Mouse (Mus musculus) stomach, embryonic 15.5 days (tissue): ENCODE results near the gene Lrp10. TPM values are rescaled to one million over a fixed set of nuclear protein-coding genes. Genes with fewer than 3 reads are reported as not detected.

Experiments
- ATAC-seq: fragments of 200-750 bp; cut with Nextera tagmentation; 2 replicates; pipeline ENCODE4 v1.8.0; 2017; ENCODE audit warnings: low read depth, moderate number of reproducible peaks, moderate TSS enrichment; ENCODE audit not compliant: insufficient read depth, low FRiP score
- H3K27ac ChIP-seq: fragments of 300-500 bp; sonication (generic); 2 replicates; pipeline ENCODE4 v1.5.1; 2015; ENCODE audit warnings: mild to moderate bottlenecking, inconsistent platforms
- H3K27me3 ChIP-seq: fragments of 300-500 bp; sonication (generic); replicated peaks from 2 replicates; pipeline ENCODE4 v1.6.1; 2015; ENCODE audit warnings: inconsistent platforms
- H3K36me3 ChIP-seq: fragments of 300-500 bp; sonication (generic); 2 replicates; pipeline ENCODE4 v1.6.1; 2015; ENCODE audit warnings: inconsistent platforms
- H3K4me1 ChIP-seq: fragments of 300-500 bp; sonication (generic); 2 replicates; pipeline ENCODE4 v1.6.1; 2015; ENCODE audit warnings: inconsistent platforms
- H3K4me2 ChIP-seq: fragments of 300-500 bp; sonication (generic); 2 replicates; pipeline ENCODE4 v1.6.1; 2015; ENCODE audit warnings: mild to moderate bottlenecking, inconsistent platforms
- H3K4me3 ChIP-seq: fragments of 300-500 bp; sonication (generic); replicated peaks from 2 replicates; pipeline ENCODE4 v1.5.1; 2015; ENCODE audit warnings: inconsistent platforms
- H3K9ac ChIP-seq: fragments of 300-500 bp; sonication (generic); 2 replicates; pipeline ENCODE4 v1.6.1; 2015; ENCODE audit warnings: inconsistent platforms
- H3K9me3 ChIP-seq: fragments of 300-500 bp; sonication (generic); 2 replicates; pipeline ENCODE4 v1.6.1; 2016; ENCODE audit warnings: inconsistent platforms
- WGBS: fragments of 180-500 bp; shearing (Covaris S2); methylation state at CpG from one replicate; pipeline ENCODE4 v1.1.7; 2015; 5-methylcytosine and 5-hydroxymethylcytosine counted together
- polyA plus RNA-seq: library from polyadenylated mRNA; unstranded; fragments of >200 nt; fragmentation: Nextera tagmentation; extraction: Ambion mirVana; gene quantifications from 2 replicates; pipeline ENCODE4 v1.2.1, GENCODE M21; 2015

Gene Lrp10
- polyA plus RNA-seq, 1 experiment from 2014 or later: 49.6 TPM

GRCm38 (mm10) chr14:54481402-54481801, 17.5 kb downstream of the Lrp10 start:
- H3K27me3 ChIP-seq: peaks cover 30% of the 10 kb centered on the region; the same call in 1 of the 2 replicates
- no peak overlapping the region for H3K9ac ChIP-seq
- 75% methylated on average over 8 of the region's 8 CpGs for WGBS
- peaks cover 13% of the 10 kb centered on the region; the same call in 1 of the 2 replicates for H3K4me1 ChIP-seq
- H3K27ac ChIP-seq: no peak overlapping the region
- no peaks in the 10 kb centered on the region for H3K9me3 ChIP-seq
- H3K4me3 ChIP-seq: no peak overlapping the region
- no peak overlapping the region for H3K4me2 ChIP-seq
- no peak for ATAC-seq
- no peaks in the 10 kb centered on the region for H3K36me3 ChIP-seq

DNA sequence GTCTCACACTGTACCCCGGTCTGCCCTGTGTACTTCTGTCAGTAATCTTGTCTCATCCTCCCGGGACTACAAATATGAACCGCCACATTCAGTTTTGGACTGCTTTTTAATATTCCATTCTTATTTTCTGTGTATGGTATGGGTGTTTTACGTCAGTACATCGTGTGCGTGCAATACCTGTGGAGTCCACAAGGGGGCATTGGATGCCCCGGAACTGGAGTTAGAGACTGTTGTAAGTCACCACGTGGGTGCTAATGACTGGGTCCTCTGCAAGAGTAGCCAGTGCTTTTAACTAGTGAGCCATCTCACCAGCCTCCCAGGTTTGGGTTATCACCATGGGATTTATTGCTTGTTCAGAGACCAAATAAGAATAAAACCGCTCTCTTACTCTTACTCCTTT, 18.6 kb downstream of the Lrp10 start:
- H3K36me3 ChIP-seq: no peaks in the 10 kb centered on the region
- H3K9ac ChIP-seq: no peak overlapping the region
- H3K4me1 ChIP-seq: 0 out of 2 replicates have a peak, but pooled peaks cover 6% of the 10 kb centered on the region
- ATAC-seq: no peak
- WGBS: 46% methylated on average over 9 of the region's 9 CpGs
- no peak overlapping the region for H3K4me2 ChIP-seq
- H3K27me3 ChIP-seq: peaks cover 28% of the 10 kb centered on the region; the same call in 1 of the 2 replicates
- no peak overlapping the region for H3K27ac ChIP-seq
- H3K4me3 ChIP-seq: no peak overlapping the region
- no peaks in the 10 kb centered on the region for H3K9me3 ChIP-seq

- Histone ChIP-seq H3K4me3 (no peak overlapping the region), H3K9ac (no peak overlapping the region), H3K9me3 (no peaks in the 10 kb centered on the region), H3K27me3 (peaks cover 7% of the 10 kb centered on the region; the same call in 1 of the 2 replicates), H3K27ac (no peak overlapping the region), H3K4me1 (no peaks in the 10 kb centered on the region), H3K36me3 (no peaks in the 10 kb centered on the region), H3K4me2 (no peak overlapping the region)
- no peak for ATAC-seq
- 83% methylated on average over 7 of the region's 7 CpGs for WGBS
Observed at GRCm38 (mm10) chr14:54485899-54486298, 22.0 kb downstream of the Lrp10 start.

DNA sequence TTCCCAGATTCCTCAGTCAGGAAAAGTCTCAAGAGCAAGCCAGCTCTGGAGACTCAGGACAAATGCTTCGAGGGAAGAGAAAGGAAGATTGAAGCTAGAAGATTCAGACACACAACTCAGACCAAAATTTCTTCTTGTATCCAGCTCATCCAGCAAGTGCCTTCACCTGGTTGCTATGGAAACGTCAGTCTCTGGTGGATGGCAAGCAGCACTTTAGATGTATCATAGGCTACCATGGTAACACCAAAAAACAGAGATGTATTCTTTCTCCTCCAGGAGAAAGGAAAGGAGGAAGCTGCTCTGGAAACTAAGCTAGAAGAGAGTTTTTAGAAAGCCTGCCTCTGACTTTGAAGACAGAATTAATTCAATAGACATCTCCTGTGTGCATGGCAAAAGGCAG, 23.8 kb downstream of the Lrp10 start:
- Histone ChIP-seq H3K9ac (no peak overlapping the region), H3K36me3 (no peaks in the 10 kb centered on the region), H3K9me3 (no peaks in the 10 kb centered on the region), H3K27ac (no peak overlapping the region), H3K4me2 (no peak overlapping the region), H3K27me3 (no peaks in the 10 kb centered on the region), H3K4me3 (no peak overlapping the region), H3K4me1 (no peaks in the 10 kb centered on the region)
- 64% methylated on average over 2 of the region's 2 CpGs for WGBS
- no peak for ATAC-seq

DNA sequence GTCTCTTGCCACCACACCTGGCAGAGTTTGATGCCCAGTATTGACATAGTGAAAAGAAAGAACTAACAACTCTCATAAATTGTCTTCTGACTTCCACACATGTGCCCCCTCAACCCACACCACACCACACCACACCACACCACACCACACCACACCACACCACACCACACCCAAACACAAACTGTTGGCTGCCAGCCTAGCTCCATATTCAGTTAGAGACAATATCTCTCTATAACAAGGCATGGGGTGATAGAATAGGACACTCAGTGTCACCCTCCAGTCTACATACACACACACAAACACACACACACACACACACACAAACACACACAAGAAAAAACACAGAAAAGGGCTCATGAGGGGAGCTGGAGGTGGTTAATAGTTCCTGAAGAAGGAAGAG, 24.4 kb downstream of the Lrp10 start:
- Histone ChIP-seq H3K4me1 (no peaks in the 10 kb centered on the region), H3K4me3 (no peak overlapping the region), H3K9me3 (no peaks in the 10 kb centered on the region), H3K27me3 (no peaks in the 10 kb centered on the region), H3K9ac (no peak overlapping the region), H3K36me3 (no peaks in the 10 kb centered on the region), H3K4me2 (no peak overlapping the region), H3K27ac (no peak overlapping the region)
- no peak for ATAC-seq

DNA sequence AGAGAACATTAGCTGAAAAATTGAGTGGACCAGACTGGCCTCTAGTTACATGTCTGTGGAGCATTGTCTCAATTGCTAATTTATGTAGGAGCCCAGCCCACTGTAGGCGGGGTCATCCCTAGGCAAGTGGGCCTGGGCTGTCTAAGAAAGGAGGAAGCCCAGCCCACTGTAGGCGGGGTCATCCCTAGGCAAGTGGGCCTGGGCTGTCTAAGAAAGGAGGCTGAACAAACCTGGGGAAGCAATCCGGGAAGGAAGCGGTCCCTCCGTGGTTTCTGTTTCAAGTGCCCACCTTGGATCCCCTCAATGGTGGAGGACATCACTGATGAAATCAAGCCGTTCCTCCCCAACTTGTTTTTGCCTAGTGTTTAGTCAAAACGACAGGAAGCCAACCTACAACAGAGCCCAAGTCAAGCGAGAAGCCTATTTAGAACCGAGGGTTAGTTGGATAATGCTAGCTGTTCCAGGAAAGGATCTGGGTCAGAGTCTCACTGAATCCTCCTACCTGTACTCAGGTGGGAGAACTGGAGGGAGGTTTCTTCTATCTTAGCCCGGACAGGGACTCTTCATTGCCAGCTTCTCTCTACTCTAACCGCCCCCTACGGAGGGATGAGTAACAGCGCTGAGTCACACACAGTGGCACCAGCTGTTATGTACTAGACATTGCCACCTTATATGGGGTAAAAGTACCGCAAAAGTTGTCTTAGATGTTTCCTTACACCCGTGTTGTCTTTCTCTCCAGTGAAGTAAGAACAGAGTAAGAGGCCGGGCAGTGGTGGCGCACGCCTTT, 28.6 kb downstream of the Lrp10 start:
- ATAC-seq: no peak; the same call in 1 of the 2 replicates

GRCm38 (mm10) chr14:54493236-54493635, 29.3 kb downstream of the Lrp10 start:
- WGBS: 88% methylated on average over 5 of the region's 5 CpGs
- no peak overlapping the region for H3K27ac ChIP-seq
- ATAC-seq: no peak
- no peaks in the 10 kb centered on the region for H3K9me3 ChIP-seq
- H3K9ac ChIP-seq: no peak overlapping the region
- no peaks in the 10 kb centered on the region for H3K27me3 ChIP-seq
- H3K4me1 ChIP-seq: no peaks in the 10 kb centered on the region
- no peak overlapping the region for H3K4me3 ChIP-seq
- no peak overlapping the region for H3K4me2 ChIP-seq
- H3K36me3 ChIP-seq: no peaks in the 10 kb centered on the region

More for the DNA sequence above, 28.6 kb downstream of the Lrp10 start:
- Histone ChIP-seq H3K4me1 (no peaks in the 10 kb centered on the region), H3K9ac (no peak overlapping the region), H3K4me2 (no peak overlapping the region), H3K27ac (no peak overlapping the region), H3K4me3 (no peak overlapping the region), H3K9me3 (no peaks in the 10 kb centered on the region), H3K27me3 (no peaks in the 10 kb centered on the region), H3K36me3 (no peaks in the 10 kb centered on the region)
- WGBS: 67% methylated on average over 18 of the region's 18 CpGs

GRCm38 (mm10) chr14:54494234-54494633, 30.3 kb downstream of the Lrp10 start:
- no peak overlapping the region for H3K4me2 ChIP-seq
- H3K27ac ChIP-seq: no peak overlapping the region
- no peaks in the 10 kb centered on the region for H3K4me1 ChIP-seq
- 1% methylated on average over 3 of the region's 3 CpGs for WGBS
- H3K9me3 ChIP-seq: no peaks in the 10 kb centered on the region
- H3K9ac ChIP-seq: no peak overlapping the region
- no peaks in the 10 kb centered on the region for H3K27me3 ChIP-seq
- no peak for ATAC-seq
- H3K4me3 ChIP-seq: no peak overlapping the region
- H3K36me3 ChIP-seq: no peaks in the 10 kb centered on the region

DNA sequence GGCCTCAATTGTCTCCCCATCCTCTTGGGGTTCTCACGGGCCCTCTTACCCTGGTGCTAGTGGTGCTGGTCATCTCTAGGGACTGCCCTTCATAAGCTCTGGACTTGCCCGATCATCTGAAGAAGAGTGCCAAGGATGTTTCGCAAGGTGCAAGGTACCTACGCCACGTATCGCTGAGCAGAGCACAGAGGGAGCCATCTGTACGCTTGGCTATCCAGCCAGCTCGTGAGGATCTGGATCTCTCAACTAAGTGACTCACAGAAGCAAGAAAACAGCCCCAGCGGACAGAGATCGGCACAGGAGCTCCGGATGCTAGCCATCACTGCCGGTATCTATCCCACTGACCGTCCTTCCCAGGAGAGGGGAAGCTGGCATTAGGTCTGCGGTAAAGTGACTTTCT, 32.8 kb downstream of the Lrp10 start:
- no peak for ATAC-seq
- Histone ChIP-seq H3K4me2 (no peak overlapping the region), H3K27ac (no peak overlapping the region), H3K27me3 (no peaks in the 10 kb centered on the region), H3K4me1 (no peaks in the 10 kb centered on the region), H3K4me3 (no peak overlapping the region), H3K36me3 (no peaks in the 10 kb centered on the region), H3K9ac (no peak overlapping the region), H3K9me3 (no peaks in the 10 kb centered on the region)
- 82% methylated on average over 14 of the region's 14 CpGs for WGBS

DNA sequence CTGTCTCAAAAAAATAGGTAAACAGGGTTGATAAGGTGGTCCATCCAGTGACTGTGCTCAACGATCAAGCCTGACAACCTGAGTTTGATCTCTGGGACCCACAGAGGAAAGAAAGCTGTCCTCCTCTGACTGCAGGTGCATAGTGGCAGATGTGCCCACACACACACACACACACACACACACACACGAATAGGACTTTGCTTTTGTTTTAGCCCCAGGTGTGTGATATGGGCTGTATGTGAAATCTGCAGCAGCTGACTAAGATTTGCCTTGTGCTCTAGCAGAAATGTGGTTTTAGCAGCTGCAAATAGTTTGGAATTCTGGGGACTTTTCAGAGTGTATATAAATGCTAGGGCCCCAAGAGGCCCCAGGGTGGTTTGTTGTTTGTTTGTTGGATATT, 35.4 kb downstream of the Lrp10 start:
- no peak for ATAC-seq
- Histone ChIP-seq H3K27ac (no peak overlapping the region), H3K4me2 (no peak overlapping the region), H3K4me1 (no peaks in the 10 kb centered on the region), H3K9me3 (no peaks in the 10 kb centered on the region), H3K27me3 (no peaks in the 10 kb centered on the region), H3K36me3 (no peaks in the 10 kb centered on the region), H3K4me3 (no peak overlapping the region), H3K9ac (no peak overlapping the region)
- WGBS: 63% methylated on average over 2 of the region's 2 CpGs

- WGBS: 52% methylated on average over 2 of the region's 2 CpGs
- Histone ChIP-seq H3K36me3 (0 out of 2 replicates have a peak, but pooled peaks cover 1% of the 10 kb centered on the region), H3K27ac (no peak overlapping the region), H3K4me3 (no peak overlapping the region), H3K27me3 (no peaks in the 10 kb centered on the region), H3K4me1 (no peaks in the 10 kb centered on the region), H3K9ac (no peak overlapping the region), H3K4me2 (no peak overlapping the region), H3K9me3 (no peaks in the 10 kb centered on the region)
- ATAC-seq: no peak
Observed at GRCm38 (mm10) chr14:54501365-54501764, 37.4 kb downstream of the Lrp10 start.

DNA sequence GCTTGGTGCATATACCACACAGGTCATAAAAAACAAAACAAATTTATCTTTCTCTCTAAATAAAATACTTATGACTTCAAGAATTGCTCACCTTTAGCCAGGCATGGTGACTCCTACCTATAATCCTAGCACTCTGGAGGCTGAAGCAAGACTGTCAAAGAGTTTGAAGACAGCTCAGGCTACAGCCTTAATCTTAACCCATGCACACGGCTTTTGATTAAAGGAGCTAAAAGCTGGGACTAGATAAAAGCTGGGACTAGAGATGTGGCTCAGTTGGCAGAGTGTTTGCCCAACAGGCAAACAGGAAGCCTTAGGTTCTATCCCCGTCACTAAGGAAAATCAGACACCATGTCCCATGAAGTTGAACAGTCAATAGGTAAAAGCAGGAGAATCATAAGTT, 39.2 kb downstream of the Lrp10 start:
- 80% methylated on average over 2 of the region's 2 CpGs for WGBS
- Histone ChIP-seq H3K9ac (no peak overlapping the region), H3K4me2 (no peak overlapping the region), H3K4me1 (no peaks in the 10 kb centered on the region), H3K27me3 (no peaks in the 10 kb centered on the region), H3K4me3 (no peak overlapping the region), H3K36me3 (peaks cover 18% of the 10 kb centered on the region), H3K27ac (no peak overlapping the region), H3K9me3 (no peaks in the 10 kb centered on the region)
- no peak for ATAC-seq
